Mouse (Mus musculus) limb, embryonic 11.5 days (tissue): ENCODE results near the gene Gm28042. TPM values are rescaled to one million over a fixed set of nuclear protein-coding genes. Genes with fewer than 3 reads are reported as not detected.

Experiments
- ATAC-seq: fragments of 200-750 bp; cut with Nextera tagmentation; 2 replicates; pipeline ENCODE4 v1.8.0; 2017; ENCODE audit warnings: low read depth; ENCODE audit not compliant: insufficient number of reproducible peaks, low FRiP score, low TSS enrichment
- DNase-seq: peaks from one replicate; pipeline ENCODE4 v3.0.0-alpha.2; 2015; ENCODE audit warnings: low spot score
- H3K27ac ChIP-seq: fragments of 300-500 bp; sonication (generic); replicated peaks from 2 replicates; pipeline ENCODE4 v1.5.1; 2014; ENCODE audit warnings: low read depth, mild to moderate bottlenecking, low read length
- H3K27me3 ChIP-seq: fragments of 300-500 bp; sonication (generic); 2 replicates; pipeline ENCODE4 v1.6.1; 2014; ENCODE audit warnings: mild to moderate bottlenecking, low read length, mixed read lengths; ENCODE audit not compliant: control insufficient read depth, insufficient read depth
- H3K36me3 ChIP-seq: fragments of 300-500 bp; sonication (generic); 2 replicates; pipeline ENCODE4 v1.6.1; 2014; ENCODE audit warnings: mild to moderate bottlenecking, low read length, moderate library complexity, mixed read lengths; ENCODE audit not compliant: control insufficient read depth, insufficient read depth
- H3K4me1 ChIP-seq: fragments of 300-500 bp; sonication (generic); 2 replicates; pipeline ENCODE4 v1.6.1; 2014; ENCODE audit warnings: low read length, mixed read lengths; ENCODE audit not compliant: control insufficient read depth, insufficient read depth
- H3K4me2 ChIP-seq: fragments of 300-500 bp; sonication (generic); 2 replicates; pipeline ENCODE4 v1.6.1; 2014; ENCODE audit warnings: low read depth, mild to moderate bottlenecking, moderate library complexity; ENCODE audit not compliant: severe bottlenecking
- H3K4me3 ChIP-seq: fragments of 300-500 bp; sonication (generic); 2 replicates; pipeline ENCODE4 v1.5.1; 2014; ENCODE audit warnings: low read depth, low read length
- H3K9ac ChIP-seq: fragments of 300-500 bp; sonication (generic); 2 replicates; pipeline ENCODE4 v1.6.1; 2014; ENCODE audit warnings: mild to moderate bottlenecking, low read length
- H3K9me3 ChIP-seq: fragments of 300-500 bp; sonication (generic); 2 replicates; pipeline ENCODE4 v1.6.1; 2016; ENCODE audit warnings: low read length; ENCODE audit not compliant: control insufficient read depth
- WGBS: fragments of 180-500 bp; shearing (Covaris S2); extraction: QIAGEN DNeasy Blood & Tissue Kit; methylation state at CpG from one replicate; pipeline ENCODE4 v1.1.7; 2014; 5-methylcytosine and 5-hydroxymethylcytosine counted together
- polyA plus RNA-seq: library from polyadenylated mRNA; unstranded; fragments of >200 nt; fragmentation: Nextera tagmentation; extraction: Ambion mirVana; gene quantifications from 2 replicates; pipeline ENCODE4 v1.2.1, GENCODE M21; 2014

Gene Gm28042
- polyA plus RNA-seq, 1 experiment from 2014 or later: 1.6 TPM

GRCm38 (mm10) chr2:120058818-120059217 lies 31.5 kb downstream of the Gm28042 start:
- Histone ChIP-seq H3K9ac (no peak overlapping the region), H3K36me3 (no peaks in the 10 kb centered on the region), H3K9me3 (no peaks in the 10 kb centered on the region), H3K4me3 (no peak overlapping the region), H3K27me3 (no peaks in the 10 kb centered on the region), H3K27ac (no peak overlapping the region), H3K4me2 (no peak overlapping the region), H3K4me1 (no peaks in the 10 kb centered on the region)
- no peak for DNase-seq
- ATAC-seq: no peak
- 79% methylated on average over 4 of the region's 4 CpGs for WGBS

DNA sequence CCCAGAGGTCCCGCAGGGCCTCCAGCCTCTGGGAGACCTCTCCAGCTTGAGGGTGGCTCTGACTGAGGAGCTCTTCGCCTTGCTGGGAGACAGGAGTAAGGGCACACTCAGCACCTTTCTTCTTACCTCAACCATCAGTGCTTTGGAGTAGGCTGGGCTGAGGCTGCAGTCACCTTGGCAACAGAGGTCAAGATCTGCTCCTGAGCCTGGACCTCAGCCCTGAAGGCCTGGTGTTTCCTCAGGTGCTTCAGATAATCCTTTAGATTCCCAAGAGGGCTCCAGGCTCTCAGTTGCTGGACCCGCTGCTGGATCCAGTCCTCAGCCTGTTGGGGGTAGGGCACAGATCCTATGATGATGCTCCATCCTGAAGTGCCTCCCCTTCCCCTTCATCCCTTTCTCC lies 32.2 kb downstream of the Gm28042 start:
- Histone ChIP-seq H3K9ac (no peak overlapping the region), H3K9me3 (no peaks in the 10 kb centered on the region), H3K4me1 (no peaks in the 10 kb centered on the region), H3K27ac (no peak overlapping the region), H3K4me3 (no peak overlapping the region), H3K27me3 (no peaks in the 10 kb centered on the region), H3K4me2 (no peak overlapping the region; the same call in 1 of the 2 replicates), H3K36me3 (no peaks in the 10 kb centered on the region)
- ATAC-seq: no peak
- DNase-seq: no peak
- 88% methylated on average over 3 of the region's 3 CpGs for WGBS

DNA sequence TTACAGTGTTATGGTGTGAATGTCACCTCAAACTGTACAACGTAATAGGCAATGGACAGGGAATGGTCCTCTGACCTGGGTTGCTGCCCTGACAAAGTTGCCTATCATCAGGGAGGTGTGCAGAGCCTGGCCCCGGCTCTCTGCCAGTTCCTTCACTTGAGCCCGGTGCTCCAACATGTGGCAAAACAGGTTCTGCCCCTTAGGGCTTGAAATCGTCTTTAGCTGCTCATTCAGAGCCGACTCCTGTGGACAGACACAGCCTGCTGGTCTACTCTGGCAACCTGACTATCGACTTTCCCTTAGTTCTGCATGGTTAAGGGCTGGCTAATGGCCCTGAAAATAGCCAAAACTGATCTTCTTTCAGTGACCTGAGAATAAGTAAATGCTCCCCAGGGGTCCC lies 32.9 kb downstream of the Gm28042 start:
- no peak overlapping the region for H3K9ac ChIP-seq
- H3K4me1 ChIP-seq: no peaks in the 10 kb centered on the region
- H3K36me3 ChIP-seq: no peaks in the 10 kb centered on the region
- no peaks in the 10 kb centered on the region for H3K9me3 ChIP-seq
- no peak overlapping the region for H3K27ac ChIP-seq
- 75% methylated on average over 6 of the region's 6 CpGs for WGBS
- ATAC-seq (no peak), DNase-seq (no peak)
- no peaks in the 10 kb centered on the region for H3K27me3 ChIP-seq
- no peak overlapping the region for H3K4me2 ChIP-seq
- no peak overlapping the region for H3K4me3 ChIP-seq

DNA sequence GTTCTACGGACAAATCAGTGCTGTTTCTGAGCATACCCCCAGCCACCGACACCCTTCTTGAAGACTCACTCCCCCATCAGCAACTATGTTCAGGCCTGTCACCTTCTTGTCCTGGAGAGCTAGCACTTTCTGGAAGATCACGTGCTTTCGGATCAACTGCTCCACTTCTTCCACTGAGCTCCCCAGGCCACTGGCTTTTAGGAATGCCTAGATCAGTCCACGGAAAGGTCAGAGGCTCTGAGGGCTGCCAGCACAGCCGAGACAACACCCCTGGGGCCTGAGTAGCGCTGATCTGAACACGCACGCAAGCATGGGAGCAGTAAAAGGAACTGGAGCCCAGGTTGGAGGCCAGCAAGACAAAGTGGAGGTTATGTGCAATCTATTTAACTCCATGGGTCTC lies 33.4 kb downstream of the Gm28042 start:
- no peak for ATAC-seq
- Histone ChIP-seq H3K27ac (no peak overlapping the region), H3K4me2 (no peak overlapping the region)

GRCm38 (mm10) chr2:120062248-120062647 lies 35.0 kb downstream of the Gm28042 start:
- 86% methylated on average over 8 of the region's 8 CpGs for WGBS
- H3K36me3 ChIP-seq: no peaks in the 10 kb centered on the region
- DNase-seq (no peak), ATAC-seq (no peak)
- H3K4me2 ChIP-seq: no peak overlapping the region
- no peak overlapping the region for H3K9ac ChIP-seq
- H3K27ac ChIP-seq: no peak overlapping the region
- H3K27me3 ChIP-seq: no peaks in the 10 kb centered on the region
- no peak overlapping the region for H3K4me3 ChIP-seq
- no peaks in the 10 kb centered on the region for H3K4me1 ChIP-seq
- H3K9me3 ChIP-seq: no peaks in the 10 kb centered on the region

More for the DNA sequence above, 33.4 kb downstream of the Gm28042 start:
- Histone ChIP-seq H3K4me3 (no peak overlapping the region), H3K9ac (no peak overlapping the region), H3K27me3 (no peaks in the 10 kb centered on the region), H3K4me1 (no peaks in the 10 kb centered on the region), H3K36me3 (no peaks in the 10 kb centered on the region), H3K9me3 (no peaks in the 10 kb centered on the region)
- no peak for DNase-seq
- WGBS: 84% methylated on average over 9 of the region's 9 CpGs

GRCm38 (mm10) chr2:120064639-120065038 lies 37.3 kb downstream of the Gm28042 start:
- H3K9ac ChIP-seq: no peak overlapping the region
- H3K27me3 ChIP-seq: no peaks in the 10 kb centered on the region
- 78% methylated on average over 6 of the region's 6 CpGs for WGBS
- DNase-seq (no peak), ATAC-seq (no peak)
- no peaks in the 10 kb centered on the region for H3K9me3 ChIP-seq
- no peak overlapping the region for H3K4me3 ChIP-seq
- no peaks in the 10 kb centered on the region for H3K36me3 ChIP-seq
- no peaks in the 10 kb centered on the region for H3K4me1 ChIP-seq
- H3K4me2 ChIP-seq: no peak overlapping the region
- H3K27ac ChIP-seq: no peak overlapping the region

GRCm38 (mm10) chr2:120065243-120065642 lies 38.0 kb downstream of the Gm28042 start:
- no peak overlapping the region for H3K4me3 ChIP-seq
- no peaks in the 10 kb centered on the region for H3K9me3 ChIP-seq
- 86% methylated on average over 10 of the region's 10 CpGs for whole genome bisulfite sequencing
- H3K27me3 ChIP-seq: no peaks in the 10 kb centered on the region
- H3K4me2 ChIP-seq: no peak overlapping the region
- no peak overlapping the region for H3K9ac ChIP-seq
- no peaks in the 10 kb centered on the region for H3K36me3 ChIP-seq
- no peaks in the 10 kb centered on the region for H3K4me1 ChIP-seq
- H3K27ac ChIP-seq: no peak overlapping the region
- DNase-seq: no peak
- ATAC-seq: no peak

DNA sequence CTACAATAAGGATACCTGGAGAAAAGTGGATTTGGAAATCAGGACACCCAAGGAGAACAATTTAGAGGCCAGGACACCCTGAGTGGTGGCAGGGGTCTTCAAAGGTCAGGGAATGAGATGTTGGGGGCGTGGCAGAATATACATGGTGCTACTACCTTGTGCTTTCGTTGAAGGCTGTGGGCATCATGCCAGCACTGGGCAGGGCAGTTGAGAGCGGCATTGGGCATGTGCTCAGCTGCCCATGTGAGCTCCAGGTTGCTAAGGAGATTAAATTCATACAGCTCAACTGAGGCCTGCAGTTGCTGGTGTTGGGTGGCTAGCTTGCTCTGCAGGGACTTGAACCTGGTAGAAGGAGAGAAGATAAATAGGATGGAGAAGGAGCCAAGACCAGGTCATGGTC lies 38.9 kb downstream of the Gm28042 start:
- Histone ChIP-seq H3K9me3 (no peaks in the 10 kb centered on the region), H3K4me3 (no peak overlapping the region), H3K27ac (no peak overlapping the region), H3K4me2 (no peak overlapping the region), H3K4me1 (no peaks in the 10 kb centered on the region), H3K27me3 (no peaks in the 10 kb centered on the region), H3K9ac (no peak overlapping the region), H3K36me3 (no peaks in the 10 kb centered on the region)
- no peak for DNase-seq
- WGBS: 86% methylated on average over 3 of the region's 3 CpGs
- no peak for ATAC-seq
